Mouse (Mus musculus) ES-E14 (cell line): ENCODE results near the gene Kcnip2.

Source experiments
- CHD2 ChIP-seq: IDR thresholded peaks from 2 replicates; pipeline ENCODE4 v1.6.1; 2014; ENCODE audit warnings: mild to moderate bottlenecking, low read depth, low read length, inconsistent platforms
- HCFC1 ChIP-seq: IDR thresholded peaks from 2 replicates; pipeline ENCODE4 v1.6.1; 2012; ENCODE audit warnings: low read length, inconsistent platforms, borderline replicate concordance; ENCODE audit not compliant: insufficient read depth
- MAFK ChIP-seq: IDR thresholded peaks from 2 replicates; pipeline ENCODE4 v1.6.1; 2014; ENCODE audit warnings: mild to moderate bottlenecking, low read depth, low read length, inconsistent platforms; ENCODE audit not compliant: insufficient read depth
- ZNF384 ChIP-seq: IDR thresholded peaks from 2 replicates; pipeline ENCODE4 v1.6.1; 2012; ENCODE audit warnings: low read depth, low read length, inconsistent platforms

DNA sequence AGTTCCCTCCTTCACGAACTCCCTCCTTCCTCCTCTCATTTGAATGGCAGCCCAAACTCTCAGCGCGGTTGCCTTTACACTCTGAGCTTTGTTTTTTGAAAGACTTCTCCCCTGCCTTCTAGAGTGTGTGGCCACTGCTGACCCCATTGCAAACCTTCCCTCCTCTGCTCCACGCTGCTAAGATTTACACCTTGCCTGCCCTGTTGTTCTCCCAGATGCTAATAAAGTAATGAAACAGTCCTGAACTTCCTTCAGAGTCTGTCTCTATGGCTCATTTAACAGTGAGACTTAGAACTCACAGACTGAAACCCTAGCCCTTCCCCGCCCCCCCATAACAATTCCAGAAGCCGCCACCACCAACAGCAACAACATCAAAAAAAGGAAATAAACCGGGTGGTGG, 26.5 kb downstream of the Kcnip2 start:
- TF ChIP-seq MAFK = no peak
- no peak for TF ChIP-seq CHD2
- no peak for TF ChIP-seq ZNF384
- TF ChIP-seq HCFC1 = no peak
